Mouse (Mus musculus) midbrain, embryonic 14.5 days (tissue): ENCODE data around the gene Rnf135. TPM values are rescaled to one million over a fixed set of nuclear protein-coding genes. Genes with fewer than 3 reads are reported as not detected.
A peak's percentile ranks its signal among the peaks of the same experiment; 100 is the strongest.
"Not testable (repeated sequence)": the region's sequence is repeated elsewhere in the genome, so short reads cannot be mapped to it uniquely, and the experiment has no call there.

ENCODE experiments used
- ATAC-seq: fragments of 200-750 bp; cut with Nextera tagmentation; 2 replicates; pipeline ENCODE4 v1.8.0; 2017; ENCODE audit warnings: moderate number of reproducible peaks, moderate library complexity; ENCODE audit not compliant: low FRiP score, low TSS enrichment
- DNase-seq: peaks from one replicate; pipeline ENCODE4 v3.0.0-alpha.2; 2015
- H3K27ac ChIP-seq: fragments of 300-500 bp; sonication (generic); replicated peaks from 2 replicates; pipeline ENCODE4 v1.5.1; 2014; ENCODE audit warnings: mild to moderate bottlenecking, low read depth, low read length, moderate library complexity
- H3K27me3 ChIP-seq: fragments of 300-500 bp; sonication (generic); 2 replicates; pipeline ENCODE4 v1.6.1; 2014; ENCODE audit warnings: low read length, control low read depth, mixed read lengths; ENCODE audit not compliant: control insufficient read depth, insufficient read depth
- H3K36me3 ChIP-seq: fragments of 300-500 bp; sonication (generic); 2 replicates; pipeline ENCODE4 v1.6.1; 2014; ENCODE audit warnings: low read length, control low read depth; ENCODE audit not compliant: control insufficient read depth, insufficient read depth
- H3K4me1 ChIP-seq: fragments of 300-500 bp; sonication (generic); 2 replicates; pipeline ENCODE4 v1.6.1; 2014; ENCODE audit warnings: mild to moderate bottlenecking, antibody characterized with exemption, low read length, control low read depth; ENCODE audit not compliant: control insufficient read depth, insufficient read depth
- H3K4me2 ChIP-seq: fragments of 300-500 bp; sonication (generic); 2 replicates; pipeline ENCODE4 v1.6.1; 2014; ENCODE audit warnings: mild to moderate bottlenecking, low read length, moderate library complexity
- H3K4me3 ChIP-seq: fragments of 300-500 bp; sonication (generic); replicated peaks from 2 replicates; pipeline ENCODE4 v1.5.1; 2014; ENCODE audit warnings: low read depth, low read length
- H3K9ac ChIP-seq: fragments of 300-500 bp; sonication (generic); replicated peaks from 2 replicates; pipeline ENCODE4 v1.6.1; 2014; ENCODE audit warnings: mild to moderate bottlenecking, low read length, moderate library complexity
- H3K9me3 ChIP-seq: fragments of 300-500 bp; sonication (generic); 2 replicates; pipeline ENCODE4 v1.6.1; 2016; ENCODE audit warnings: low read length, control low read depth, mixed read lengths; ENCODE audit not compliant: control insufficient read depth
- whole genome bisulfite sequencing: fragments of 180-500 bp; shearing (Covaris S2); extraction: QIAGEN DNeasy Blood & Tissue Kit; methylation state at CpG from one replicate; pipeline ENCODE4 v1.1.7; 2014; 5-methylcytosine and 5-hydroxymethylcytosine counted together
- polyA plus RNA-seq: library from polyadenylated mRNA; unstranded; fragments of >200 nt; fragmentation: Nextera tagmentation; extraction: Ambion mirVana; gene quantifications from 2 replicates; pipeline ENCODE4 v1.2.1, GENCODE M21; 2014

Rnf135 gene
- polyA plus RNA-seq, 1 experiment from 2014 or later, result 3.0 TPM

DNA sequence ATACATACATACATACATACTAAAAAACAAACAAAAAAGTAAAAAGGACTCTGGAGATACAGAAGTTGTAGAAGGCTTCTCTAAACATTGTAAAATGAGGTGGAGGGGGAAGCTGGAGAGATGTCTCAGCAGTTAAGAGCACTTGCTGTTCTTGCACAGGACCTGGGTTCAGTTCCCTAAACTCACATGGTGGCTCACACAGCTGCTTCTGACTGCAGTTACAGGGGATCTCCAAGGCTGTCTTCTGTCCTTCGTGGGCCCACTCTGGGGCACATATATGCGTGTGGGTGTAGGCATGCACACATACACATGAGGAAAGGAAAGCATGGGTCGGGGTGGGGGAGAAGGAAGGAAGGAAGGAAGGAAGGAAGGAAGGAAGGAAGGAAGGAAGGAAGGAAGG is 14.0 kb upstream of the Rnf135 start:
- Histone ChIP-seq H3K9ac (no peak overlapping the region), H3K4me3 (no peak overlapping the region), H3K4me1 (no peaks in the 10 kb centered on the region), H3K9me3 (no peaks in the 10 kb centered on the region), H3K4me2 (no peak overlapping the region), H3K36me3 (no peaks in the 10 kb centered on the region), H3K27ac (no peak overlapping the region), H3K27me3 (no peaks in the 10 kb centered on the region)
- no peak for ATAC-seq
- DNase-seq, result no peak
- WGBS, result 92% methylated on average over 3 of the region's 3 CpGs

DNA sequence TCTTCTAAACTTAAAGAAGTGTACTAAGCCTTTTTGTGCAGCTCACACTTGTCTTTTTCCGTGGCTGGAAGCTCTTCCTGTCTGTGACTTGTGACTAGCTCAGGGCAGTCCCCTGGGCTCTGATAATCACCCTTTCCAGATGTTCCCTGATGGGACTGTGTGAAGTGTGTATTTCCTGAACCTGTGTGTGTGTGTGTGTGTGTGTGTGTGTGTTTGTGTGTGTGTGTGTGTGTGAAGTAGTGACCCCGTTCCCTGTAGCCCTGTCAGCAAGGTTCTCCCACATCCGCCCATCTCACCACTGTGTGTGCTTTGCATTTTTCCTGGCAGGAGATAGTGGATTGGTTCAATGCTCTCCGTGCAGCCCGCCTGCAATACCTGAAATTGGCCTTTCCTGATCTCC is 13.3 kb upstream of the Rnf135 start:
- WGBS, result 78% methylated on average over 5 of the region's 5 CpGs
- Histone ChIP-seq H3K4me2 (no peak overlapping the region), H3K9ac (no peak overlapping the region), H3K4me3 (no peak overlapping the region), H3K27me3 (no peaks in the 10 kb centered on the region), H3K36me3 (no peaks in the 10 kb centered on the region), H3K9me3 (no peaks in the 10 kb centered on the region), H3K4me1 (no peaks in the 10 kb centered on the region), H3K27ac (no peak overlapping the region)
- DNase-seq (no peak), ATAC-seq (no peak)

DNA sequence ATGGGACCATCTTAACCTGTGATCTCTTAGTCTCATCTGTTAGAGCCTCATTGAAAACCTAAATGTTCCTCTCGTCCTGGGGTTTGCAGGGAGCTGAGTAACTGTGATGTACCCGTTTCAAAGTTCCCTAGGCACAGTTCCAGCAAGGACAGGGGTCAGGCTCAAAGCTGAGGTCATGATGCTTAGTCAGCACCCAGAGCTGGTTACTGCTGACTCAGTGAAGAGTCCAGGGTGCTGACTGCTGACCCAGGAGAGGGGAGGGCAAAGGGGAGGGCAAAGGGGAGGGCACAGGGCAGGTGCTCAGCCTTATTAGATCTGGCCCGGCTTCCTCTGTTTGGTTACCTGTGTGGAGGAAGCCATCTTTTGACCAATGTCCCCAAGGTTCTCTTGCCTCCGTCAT is 11.8 kb upstream of the Rnf135 start:
- Histone ChIP-seq H3K27me3 (no peaks in the 10 kb centered on the region), H3K27ac (no peak overlapping the region), H3K9ac (no peak overlapping the region), H3K4me2 (no peak overlapping the region), H3K4me3 (no peak overlapping the region), H3K36me3 (no peaks in the 10 kb centered on the region), H3K9me3 (no peaks in the 10 kb centered on the region), H3K4me1 (no peaks in the 10 kb centered on the region)
- ATAC-seq, result no peak
- DNase-seq, result no peak
- 72% methylated on average over 4 of the region's 4 CpGs for WGBS

DNA sequence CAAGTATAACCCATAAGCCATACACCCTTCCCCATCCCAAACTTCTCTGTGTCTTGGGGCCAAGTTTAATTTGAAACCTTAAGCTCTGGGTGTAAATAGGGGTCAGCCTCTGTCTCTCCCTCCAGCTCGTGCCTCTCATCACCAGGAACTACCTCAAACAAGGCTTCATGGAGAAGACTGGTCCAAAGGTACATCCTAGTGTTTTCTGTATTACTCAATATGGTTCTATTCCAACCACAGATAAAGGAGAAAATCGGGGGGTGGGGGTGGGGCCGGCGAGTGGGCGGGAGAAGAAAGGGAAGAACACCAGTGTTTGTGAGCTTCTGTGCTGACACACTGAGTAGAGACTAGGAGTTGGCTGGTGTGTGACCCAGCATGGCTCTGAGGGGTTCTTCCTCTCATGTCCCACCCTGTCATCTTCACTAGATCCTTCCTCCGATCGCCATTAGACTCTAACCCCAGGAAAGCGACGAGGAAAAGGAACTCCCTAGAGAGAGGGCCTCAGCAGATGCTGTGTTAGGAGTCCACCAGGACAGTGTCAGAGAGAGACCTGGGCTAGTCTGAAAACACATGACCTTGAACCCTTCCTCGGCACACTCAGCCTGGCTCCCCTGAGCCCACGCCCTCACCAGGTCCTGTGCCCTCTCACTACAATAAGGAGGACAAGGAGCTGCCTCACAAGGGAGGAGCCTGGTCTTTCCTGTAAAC is 9.5 kb upstream of the Rnf135 start:
- H3K4me2 ChIP-seq, result no peak overlapping the region
- no peaks in the 10 kb centered on the region for H3K4me1 ChIP-seq
- no peaks in the 10 kb centered on the region for H3K9me3 ChIP-seq
- no peak for DNase-seq
- no peak overlapping the region for H3K9ac ChIP-seq
- H3K27me3 ChIP-seq, result no peaks in the 10 kb centered on the region
- H3K4me3 ChIP-seq, result no peak overlapping the region
- ATAC-seq, result no peak
- WGBS, result 81% methylated on average over 11 of the region's 11 CpGs
- H3K36me3 ChIP-seq, result no peaks in the 10 kb centered on the region
- H3K27ac ChIP-seq, result no peak overlapping the region

DNA sequence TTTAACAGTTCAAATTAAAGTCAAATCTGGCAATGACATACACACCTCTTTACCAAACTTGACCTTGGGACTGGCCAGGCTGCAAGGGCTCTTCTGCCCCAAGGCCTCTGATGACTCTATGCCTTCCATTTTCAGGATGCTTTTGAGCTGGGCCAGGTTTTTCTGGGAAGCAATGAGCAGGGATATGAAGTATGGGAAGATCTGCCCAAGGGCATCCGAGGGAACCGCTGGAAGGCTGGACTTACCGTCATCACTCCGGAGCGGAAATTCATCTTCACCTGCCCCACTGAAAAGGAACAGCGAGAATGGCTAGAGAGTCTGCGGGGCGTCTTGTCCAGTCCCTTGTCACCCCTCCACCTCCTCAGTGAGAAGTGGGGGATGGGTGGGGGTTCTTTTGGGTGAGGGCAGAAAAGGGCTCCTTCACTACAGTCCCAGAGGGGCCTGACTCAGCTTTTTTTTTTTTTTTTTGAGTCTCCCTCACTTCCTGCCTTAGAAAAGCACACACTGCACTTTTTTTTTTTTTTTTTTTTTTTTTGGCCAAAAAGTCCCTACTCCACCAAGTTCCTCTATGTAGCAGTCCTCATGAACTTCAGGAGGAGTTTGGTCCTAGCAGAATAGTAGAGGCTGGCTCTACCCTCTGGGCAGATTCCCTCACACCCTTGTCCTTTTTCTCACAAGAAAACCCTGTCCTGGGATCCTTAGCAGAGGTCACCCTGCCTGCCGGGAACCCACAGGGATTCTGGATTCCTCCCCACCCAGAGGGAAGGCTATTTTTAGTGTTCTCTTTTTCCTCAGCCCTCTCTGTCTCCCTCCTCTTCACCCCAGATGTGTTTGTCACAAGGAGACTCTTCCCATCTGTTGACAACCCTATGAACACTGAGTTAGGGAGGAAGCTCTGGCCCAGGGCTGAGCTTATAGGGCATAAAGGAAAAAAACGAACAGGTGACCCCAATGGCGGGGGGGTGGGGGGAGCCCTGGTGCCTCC is 6.4 kb upstream of the Rnf135 start:
- WGBS, result 81% methylated on average over 11 of the region's 11 CpGs
- Histone ChIP-seq H3K27ac (no peak overlapping the region), H3K4me3 (no peak overlapping the region), H3K9ac (no peak overlapping the region), H3K36me3 (no peaks in the 10 kb centered on the region), H3K4me1 (no peaks in the 10 kb centered on the region), H3K4me2 (no peak overlapping the region), H3K27me3 (no peaks in the 10 kb centered on the region), H3K9me3 (no peaks in the 10 kb centered on the region)
- ATAC-seq, result no peak
- DNase-seq, result no peak

DNA sequence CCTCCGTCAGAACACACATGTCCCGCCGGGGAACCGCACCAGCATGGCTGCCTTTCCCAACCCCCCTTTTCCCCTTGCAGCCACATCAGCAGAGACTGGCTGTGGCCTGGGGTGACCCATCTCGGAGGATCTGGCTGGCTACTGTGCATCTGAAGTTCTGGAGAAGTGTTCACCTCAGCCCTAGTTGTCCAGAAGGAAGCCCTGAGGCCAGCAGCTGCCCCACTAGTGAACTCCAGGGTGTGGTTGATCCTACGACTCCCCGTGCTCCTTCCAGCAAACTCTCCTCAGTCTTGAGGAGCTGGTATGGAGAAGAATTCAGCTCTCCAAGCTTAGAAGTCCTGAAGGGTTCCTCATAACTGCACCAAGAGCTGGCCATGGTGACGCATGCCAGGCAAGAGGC is 5.3 kb upstream of the Rnf135 start:
- H3K27ac ChIP-seq, result no peak overlapping the region
- no peaks in the 10 kb centered on the region for H3K36me3 ChIP-seq
- DNase-seq (no peak), ATAC-seq (no peak)
- no peak overlapping the region for H3K4me3 ChIP-seq
- no peaks in the 10 kb centered on the region for H3K27me3 ChIP-seq
- H3K4me1 ChIP-seq, result no peaks in the 10 kb centered on the region
- WGBS, result 89% methylated on average over 8 of the region's 8 CpGs
- H3K9ac ChIP-seq, result no peak overlapping the region
- H3K9me3 ChIP-seq, result no peaks in the 10 kb centered on the region
- H3K4me2 ChIP-seq, result no peak overlapping the region

DNA sequence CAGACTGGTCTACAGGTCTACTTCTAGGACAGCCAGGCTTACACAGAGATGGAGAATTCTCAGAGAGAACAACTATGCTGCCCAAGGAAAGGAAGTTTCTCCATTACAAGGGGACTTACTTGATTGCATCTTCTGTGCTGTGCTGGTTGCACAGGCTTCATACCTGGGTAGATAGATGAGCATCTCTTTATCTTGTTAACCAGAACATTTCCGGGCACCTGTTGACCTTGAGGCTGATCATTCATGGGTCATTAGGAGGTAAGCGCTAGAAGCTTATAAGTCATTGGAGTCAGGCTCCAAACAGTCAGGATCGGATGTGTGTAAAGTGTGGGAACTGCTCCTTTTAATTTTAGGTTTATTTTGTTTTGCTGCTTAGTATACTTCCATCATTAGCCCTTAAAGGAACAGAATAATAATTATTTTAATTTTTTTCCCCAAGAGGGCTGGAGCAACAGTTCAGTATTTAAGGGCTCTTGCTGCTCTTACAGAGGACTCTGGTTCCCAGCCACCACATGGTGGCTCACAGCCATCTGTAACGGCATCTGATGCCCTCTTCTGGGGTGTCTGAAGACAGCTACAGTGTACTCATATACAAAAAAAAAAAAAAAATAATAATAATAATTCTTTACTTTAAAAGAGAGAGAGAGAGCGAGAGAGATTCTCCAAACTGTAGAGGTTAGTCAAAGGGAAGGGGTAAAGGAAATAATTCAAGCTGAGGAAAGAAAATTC is 2.5 kb upstream of the Rnf135 start:
- Histone ChIP-seq H3K27me3 (no peaks in the 10 kb centered on the region), H3K9me3 (no peaks in the 10 kb centered on the region), H3K9ac (no peak overlapping the region), H3K4me2 (no peak overlapping the region), H3K36me3 (no peaks in the 10 kb centered on the region), H3K27ac (no peak overlapping the region), H3K4me1 (no peaks in the 10 kb centered on the region), H3K4me3 (no peak overlapping the region)
- no peak for DNase-seq
- no peak for ATAC-seq
- WGBS, result 76% methylated on average over 5 of the region's 5 CpGs

DNA sequence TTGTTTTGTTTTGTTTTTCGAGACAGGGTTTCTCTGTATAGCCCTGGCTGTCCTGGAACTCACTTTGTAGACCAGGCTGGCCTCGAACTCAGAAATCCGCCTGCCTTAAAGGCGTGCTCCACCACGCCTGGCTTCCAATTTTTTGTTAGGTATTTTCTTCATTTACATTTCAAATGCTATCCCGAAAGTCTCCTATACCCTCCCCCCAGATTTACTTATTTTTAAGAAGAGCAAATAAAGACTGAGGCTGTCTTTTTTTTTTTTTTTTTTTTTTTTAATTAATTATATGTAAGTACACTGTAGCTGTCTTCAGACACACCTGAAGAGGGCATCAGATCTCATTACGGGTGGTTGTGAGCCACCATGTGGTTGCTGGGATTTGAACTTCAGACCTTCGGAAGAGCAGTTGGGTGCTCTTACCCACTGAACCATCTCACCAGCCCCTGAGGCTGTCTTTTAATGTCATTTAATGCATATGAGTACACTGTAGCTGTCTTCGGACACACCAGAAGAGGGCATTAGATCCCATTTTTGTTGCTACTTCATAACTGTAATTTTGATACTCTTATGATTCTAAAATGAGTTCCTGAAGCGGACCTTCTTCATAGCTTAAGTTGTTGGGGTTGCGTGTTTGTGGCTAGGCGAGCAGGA is 472 bp upstream of the Rnf135 start:
- not testable (repeated sequence) for DNase-seq, H3K27ac ChIP-seq, H3K9me3 ChIP-seq, ATAC-seq, H3K4me1 ChIP-seq, H3K27me3 ChIP-seq, H3K36me3 ChIP-seq
- 43% methylated on average over 12 of the region's 12 CpGs for WGBS
- H3K4me3 ChIP-seq, result peak overlapping the region; percentile 42
- H3K9ac ChIP-seq, result peak overlapping the region; percentile 58
- peak overlapping the region; percentile 60 for H3K4me2 ChIP-seq
